Mouse (Mus musculus): ENCODE results near the gene Ppp1r26. TPM values are rescaled to one million over a fixed set of nuclear protein-coding genes. Genes with fewer than 3 reads are reported as not detected.

Gene Ppp1r26
- polyA plus RNA-seq, 1 experiment from 2014 or later = 3.6 TPM

GRCm38 (mm10) chr2:28479208-28480204 lies 32.9 kb downstream of the Ppp1r26 start:
- 69% methylated on average over 20 of the region's 20 CpGs for WGBS
- Histone ChIP-seq H3K4me3 (ENCODE audit: control insufficient read depth in 1 of 2, insufficient read depth in 1 of 2, low read depth in 1 of 2, low read length in 2 of 2) (peak overlapping the region in 1 of 2 experiments; percentile 15; a peak in 1 of 4 replicates), H3K36me3 (ENCODE audit: control insufficient read depth, insufficient read depth, low read length) (no peaks in the 10 kb centered on the region), H3K27me3 (ENCODE audit: control insufficient read depth, insufficient read depth, low read length) (no peaks in the 10 kb centered on the region), H3K4me2 (ENCODE audit: low read length) (no peak overlapping the region), H3K27ac (replicated peaks in 1 of 2; ENCODE audit: control insufficient read depth in 1 of 2, insufficient read depth in 1 of 2, low read depth in 2 of 2, low read length in 2 of 2) (no peak overlapping the region), H3K9ac (ENCODE audit: low read length) (no peak overlapping the region), H3K9me3 (ENCODE audit: control insufficient read depth, low read length) (no peaks in the 10 kb centered on the region), H3K4me1 (ENCODE audit: control insufficient read depth in 2 of 2, insufficient read depth in 2 of 2, low read length in 2 of 2) (no peaks in the 10 kb centered on the region)
- no peak for ATAC-seq (ENCODE audit: insufficient number of reproducible peaks, insufficient read depth, low FRiP score, low read depth)

DNA sequence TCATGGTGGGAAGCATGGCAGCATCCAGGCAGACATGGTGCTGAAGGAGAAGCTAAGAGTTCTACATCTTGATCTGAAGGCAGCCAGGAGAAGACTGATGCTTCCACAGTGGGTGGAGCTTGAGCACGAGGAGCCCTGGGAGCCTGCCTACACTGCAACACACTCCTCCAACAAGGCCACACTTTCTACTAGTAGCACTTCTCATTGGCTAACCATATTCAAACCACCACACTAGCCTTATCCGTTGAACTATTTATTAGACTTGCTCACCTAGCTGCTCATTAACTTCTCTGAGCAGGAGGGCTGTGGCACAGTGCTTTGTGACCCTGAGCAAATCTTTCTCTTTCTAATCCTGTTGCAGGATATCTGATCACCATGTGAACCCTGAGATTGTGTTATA lies 37.3 kb downstream of the Ppp1r26 start:
- Histone ChIP-seq H3K36me3 (ENCODE audit: control insufficient read depth, insufficient read depth, low read length) (no peaks in the 10 kb centered on the region), H3K9ac (ENCODE audit: low read length) (no peak overlapping the region), H3K27me3 (ENCODE audit: control insufficient read depth, insufficient read depth, low read length) (no peaks in the 10 kb centered on the region), H3K4me2 (ENCODE audit: low read length) (no peak overlapping the region), H3K4me3 (ENCODE audit: control insufficient read depth in 1 of 2, insufficient read depth in 1 of 2, low read depth in 1 of 2, low read length in 2 of 2) (no peak overlapping the region), H3K27ac (replicated peaks in 1 of 2; ENCODE audit: control insufficient read depth in 1 of 2, insufficient read depth in 1 of 2, low read depth in 2 of 2, low read length in 2 of 2) (no peak overlapping the region), H3K9me3 (ENCODE audit: control insufficient read depth, low read length) (no peaks in the 10 kb centered on the region), H3K4me1 (ENCODE audit: control insufficient read depth in 2 of 2, insufficient read depth in 2 of 2, low read length in 2 of 2) (no peaks in the 10 kb centered on the region)
- 60% methylated on average over 2 of the region's 2 CpGs for WGBS
- no peak for ATAC-seq (ENCODE audit: insufficient number of reproducible peaks, insufficient read depth, low FRiP score, low read depth)

GRCm38 (mm10) chr2:28494521-28494920 lies 47.9 kb downstream of the Ppp1r26 start:
- Histone ChIP-seq H3K36me3 (ENCODE audit: control insufficient read depth, insufficient read depth, low read length) (no peaks in the 10 kb centered on the region), H3K4me1 (ENCODE audit: control insufficient read depth in 2 of 2, insufficient read depth in 2 of 2, low read length in 2 of 2) (no peaks in the 10 kb centered on the region), H3K27ac (replicated peaks in 1 of 2; ENCODE audit: control insufficient read depth in 1 of 2, insufficient read depth in 1 of 2, low read depth in 2 of 2, low read length in 2 of 2) (no peak overlapping the region), H3K9me3 (ENCODE audit: control insufficient read depth, low read length) (no peaks in the 10 kb centered on the region), H3K9ac (ENCODE audit: low read length) (no peak overlapping the region), H3K27me3 (ENCODE audit: control insufficient read depth, insufficient read depth, low read length) (no peaks in the 10 kb centered on the region), H3K4me3 (ENCODE audit: control insufficient read depth in 1 of 2, insufficient read depth in 1 of 2, low read depth in 1 of 2, low read length in 2 of 2) (no peak overlapping the region), H3K4me2 (ENCODE audit: low read length) (no peak overlapping the region)
- 74% methylated on average over 2 of the region's 2 CpGs for WGBS
- no peak for ATAC-seq (ENCODE audit: insufficient number of reproducible peaks, insufficient read depth, low FRiP score, low read depth)

DNA sequence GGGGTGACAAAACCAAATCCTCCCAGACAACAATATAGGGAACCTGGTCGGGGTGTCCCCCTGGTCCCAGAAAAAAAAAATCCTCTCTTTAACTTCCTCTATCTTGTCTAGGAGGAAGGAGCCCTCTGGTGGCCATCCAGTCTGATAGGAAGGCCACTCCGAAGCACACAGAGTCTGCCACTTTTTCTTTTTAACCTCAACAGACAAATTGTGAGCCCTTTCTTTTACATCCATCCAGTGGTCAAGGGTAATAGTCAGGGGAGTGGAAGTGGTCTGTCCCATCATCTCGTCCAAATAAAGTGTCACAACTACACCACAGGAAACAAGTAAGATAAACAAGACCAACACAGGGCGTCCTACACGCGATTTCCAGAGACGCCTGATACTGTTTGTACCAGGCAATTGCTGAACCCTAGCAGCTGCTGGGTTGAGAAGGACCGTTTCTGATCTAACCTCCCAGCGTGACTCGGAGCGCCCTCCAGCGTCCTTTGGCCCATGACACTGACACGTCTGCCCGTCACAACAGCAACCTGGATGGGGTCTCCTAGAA lies 48.7 kb downstream of the Ppp1r26 start:
- no peak for ATAC-seq (ENCODE audit: insufficient number of reproducible peaks, insufficient read depth, low FRiP score, low read depth)
- WGBS = 75% methylated on average over 14 of the region's 14 CpGs
- Histone ChIP-seq H3K9me3 (ENCODE audit: control insufficient read depth, low read length) (no peaks in the 10 kb centered on the region), H3K36me3 (ENCODE audit: control insufficient read depth, insufficient read depth, low read length) (no peaks in the 10 kb centered on the region), H3K27me3 (ENCODE audit: control insufficient read depth, insufficient read depth, low read length) (no peaks in the 10 kb centered on the region), H3K9ac (ENCODE audit: low read length) (no peak overlapping the region), H3K4me2 (ENCODE audit: low read length) (no peak overlapping the region), H3K4me3 (ENCODE audit: control insufficient read depth in 1 of 2, insufficient read depth in 1 of 2, low read depth in 1 of 2, low read length in 2 of 2) (no peak overlapping the region), H3K4me1 (ENCODE audit: control insufficient read depth in 2 of 2, insufficient read depth in 2 of 2, low read length in 2 of 2) (no peaks in the 10 kb centered on the region), H3K27ac (replicated peaks in 1 of 2; ENCODE audit: control insufficient read depth in 1 of 2, insufficient read depth in 1 of 2, low read depth in 2 of 2, low read length in 2 of 2) (no peak overlapping the region)

DNA sequence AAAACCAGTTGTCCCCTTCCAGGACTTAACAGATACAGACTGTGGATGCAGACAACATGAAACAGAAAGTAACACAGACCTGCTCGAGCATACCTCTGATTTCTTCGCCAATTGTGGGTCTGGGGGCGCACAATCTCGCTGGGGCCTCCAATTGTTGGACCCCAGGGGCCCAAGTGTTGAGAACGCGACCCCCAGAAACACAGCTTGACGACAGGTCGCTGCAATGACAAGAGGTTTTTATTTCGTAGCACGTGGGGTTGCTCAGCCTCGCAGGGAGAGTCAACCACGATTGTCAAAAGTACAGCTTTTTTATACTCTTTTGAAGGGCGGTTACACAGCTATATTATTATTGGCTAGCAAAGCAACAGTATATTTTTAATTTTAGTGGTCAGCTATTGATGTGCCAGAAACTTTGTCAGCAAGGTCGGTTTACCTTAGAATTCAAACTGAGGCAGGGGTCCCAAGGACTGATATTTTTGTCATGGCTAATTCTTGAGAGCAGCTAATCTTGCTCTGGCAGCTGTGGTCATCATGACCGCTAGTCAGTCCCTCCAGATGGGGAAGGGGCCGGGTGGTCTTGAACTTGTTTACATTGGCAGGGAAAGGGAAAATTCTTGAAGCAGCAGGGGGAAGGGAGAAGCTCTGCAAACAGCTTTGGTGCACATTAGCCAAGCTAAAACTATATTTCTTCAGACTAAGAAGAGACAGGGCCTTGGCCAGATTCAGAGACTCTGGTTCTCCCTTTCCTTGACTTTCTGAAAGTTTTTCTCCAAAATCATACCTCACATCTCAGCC lies 49.4 kb downstream of the Ppp1r26 start:
- H3K27me3 ChIP-seq (ENCODE audit: control insufficient read depth, insufficient read depth, low read length) = no peaks in the 10 kb centered on the region
- H3K36me3 ChIP-seq (ENCODE audit: control insufficient read depth, insufficient read depth, low read length) = no peaks in the 10 kb centered on the region
- no peak overlapping the region for H3K27ac ChIP-seq (replicated peaks in 1 of 2; ENCODE audit: control insufficient read depth in 1 of 2, insufficient read depth in 1 of 2, low read depth in 2 of 2, low read length in 2 of 2)
- no peaks in the 10 kb centered on the region for H3K4me1 ChIP-seq (ENCODE audit: control insufficient read depth in 2 of 2, insufficient read depth in 2 of 2, low read length in 2 of 2)
- H3K9me3 ChIP-seq (ENCODE audit: control insufficient read depth, low read length) = no peaks in the 10 kb centered on the region
- no peak overlapping the region for H3K4me2 ChIP-seq (ENCODE audit: low read length)
- ATAC-seq (ENCODE audit: insufficient number of reproducible peaks, insufficient read depth, low FRiP score, low read depth) = no peak
- H3K9ac ChIP-seq (ENCODE audit: low read length) = no peak overlapping the region
- H3K4me3 ChIP-seq (ENCODE audit: control insufficient read depth in 1 of 2, insufficient read depth in 1 of 2, low read depth in 1 of 2, low read length in 2 of 2) = no peak overlapping the region
- 73% methylated on average over 16 of the region's 16 CpGs for WGBS

- Histone ChIP-seq H3K27ac (replicated peaks in 1 of 2; ENCODE audit: control insufficient read depth in 1 of 2, insufficient read depth in 1 of 2, low read depth in 2 of 2, low read length in 2 of 2) (no peak within 1 kb of the TSS), H3K9me3 (ENCODE audit: control insufficient read depth, low read length) (no peaks in the 10 kb centered on the region), H3K4me2 (ENCODE audit: low read length) (no peak within 1 kb of the TSS), H3K4me1 (ENCODE audit: control insufficient read depth in 2 of 2, insufficient read depth in 2 of 2, low read length in 2 of 2) (no peaks in the 10 kb centered on the region), H3K9ac (ENCODE audit: low read length) (no peak within 1 kb of the TSS), H3K36me3 (ENCODE audit: control insufficient read depth, insufficient read depth, low read length) (no peaks in the 10 kb centered on the region), H3K4me3 (ENCODE audit: control insufficient read depth in 1 of 2, insufficient read depth in 1 of 2, low read depth in 1 of 2, low read length in 2 of 2) (no peak within 1 kb of the TSS), H3K27me3 (ENCODE audit: control insufficient read depth, insufficient read depth, low read length) (no peaks in the 10 kb centered on the region)
- ATAC-seq (ENCODE audit: insufficient number of reproducible peaks, insufficient read depth, low FRiP score, low read depth) = no peak
- WGBS = 73% methylated on average over 5 of the region's 5 CpGs
These were observed 50.1 kb downstream of the Ppp1r26 start, which contains the start of gene Gbgt1 for GRCm38 (mm10) chr2:28496671-28497070. Gbgt1 (plus strand) TSS chr2:28496891.

DNA sequence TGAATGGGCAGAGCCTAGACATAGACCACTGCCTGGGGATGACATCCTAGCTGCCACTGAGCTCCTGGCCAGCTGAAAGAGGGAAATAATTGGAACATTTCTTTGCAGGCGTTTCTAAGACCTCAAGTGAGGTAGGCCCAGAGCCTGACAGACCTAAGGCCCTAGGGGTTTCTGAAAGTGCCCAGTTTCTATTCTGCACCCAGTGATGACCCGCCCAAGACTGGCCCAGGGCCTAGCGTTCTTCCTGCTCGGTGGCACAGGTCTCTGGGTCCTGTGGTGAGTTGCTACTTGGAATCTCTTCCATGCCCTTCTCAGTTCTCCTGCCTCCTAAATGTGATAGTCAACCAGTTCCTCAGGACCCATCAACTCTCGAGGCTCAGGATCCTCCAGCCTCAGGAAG lies 51.0 kb downstream of the Ppp1r26 start:
- Histone ChIP-seq H3K4me2 (ENCODE audit: low read length) (no peak overlapping the region), H3K9ac (ENCODE audit: low read length) (no peak overlapping the region), H3K4me3 (ENCODE audit: control insufficient read depth in 1 of 2, insufficient read depth in 1 of 2, low read depth in 1 of 2, low read length in 2 of 2) (no peak overlapping the region), H3K27me3 (ENCODE audit: control insufficient read depth, insufficient read depth, low read length) (no peaks in the 10 kb centered on the region), H3K36me3 (ENCODE audit: control insufficient read depth, insufficient read depth, low read length) (no peaks in the 10 kb centered on the region), H3K4me1 (ENCODE audit: control insufficient read depth in 2 of 2, insufficient read depth in 2 of 2, low read length in 2 of 2) (no peaks in the 10 kb centered on the region), H3K27ac (replicated peaks in 1 of 2; ENCODE audit: control insufficient read depth in 1 of 2, insufficient read depth in 1 of 2, low read depth in 2 of 2, low read length in 2 of 2) (no peak overlapping the region), H3K9me3 (ENCODE audit: control insufficient read depth, low read length) (no peaks in the 10 kb centered on the region)
- 71% methylated on average over 5 of the region's 5 CpGs for WGBS
- ATAC-seq (ENCODE audit: insufficient number of reproducible peaks, insufficient read depth, low FRiP score, low read depth) = no peak

All from heart, embryonic 14.5 days (tissue).